Mouse (Mus musculus) kidney, postnatal 0 days (tissue): ENCODE data around the gene Folr2. TPM values are rescaled to one million over a fixed set of nuclear protein-coding genes. Genes with fewer than 3 reads are reported as not detected.

Experiments used
- ATAC-seq: fragments of 200-750 bp; cut with Nextera tagmentation; replicated peaks from 2 replicates; pipeline ENCODE4 v1.8.0; 2017; ENCODE audit warnings: low read depth, moderate number of reproducible peaks, moderate TSS enrichment, moderate library complexity; ENCODE audit not compliant: low FRiP score
- DNase-seq: peaks from one replicate; pipeline ENCODE4 v3.0.0-alpha.2; 2016; ENCODE audit warnings: low spot score
- H3K27ac ChIP-seq: fragments of 300-500 bp; sonication (generic); 2 replicates; pipeline ENCODE4 v1.5.1; 2014; ENCODE audit warnings: mild to moderate bottlenecking
- H3K27me3 ChIP-seq: fragments of 300-500 bp; sonication (generic); 2 replicates; pipeline ENCODE4 v1.6.1; 2014; ENCODE audit warnings: low read length, mixed read lengths; ENCODE audit not compliant: insufficient read depth
- H3K36me3 ChIP-seq: fragments of 300-500 bp; sonication (generic); 2 replicates; pipeline ENCODE4 v1.6.1; 2014; ENCODE audit warnings: low read length, mixed read lengths; ENCODE audit not compliant: insufficient read depth
- H3K4me1 ChIP-seq: fragments of 300-500 bp; sonication (generic); replicated peaks from 2 replicates; pipeline ENCODE4 v1.6.1; 2014; ENCODE audit warnings: antibody characterized with exemption, low read length, mixed read lengths; ENCODE audit not compliant: insufficient read depth
- H3K4me2 ChIP-seq: fragments of 300-500 bp; sonication (generic); 2 replicates; pipeline ENCODE4 v1.6.1; 2014; ENCODE audit warnings: mild to moderate bottlenecking, low read length, moderate library complexity, mixed read lengths
- H3K4me3 ChIP-seq: fragments of 300-500 bp; sonication (generic); replicated peaks from 2 replicates; pipeline ENCODE4 v1.5.1; 2014; ENCODE audit warnings: low read depth, low read length
- H3K9ac ChIP-seq: fragments of 300-500 bp; sonication (generic); 2 replicates; pipeline ENCODE4 v1.6.1; 2014; ENCODE audit warnings: low read depth, low read length
- H3K9me3 ChIP-seq: fragments of 300-500 bp; sonication (generic); replicated peaks from 2 replicates; pipeline ENCODE4 v1.6.1; 2016; ENCODE audit warnings: low read length, inconsistent platforms, mixed read lengths
- CTCF ChIP-seq: IDR thresholded peaks from 2 replicates; pipeline ENCODE4 v1.5.1; 2016; ENCODE audit warnings: antibody characterized with exemption, low read depth, mild to moderate bottlenecking, moderate library complexity
- WGBS: fragments of 180-500 bp; shearing (Covaris S2); extraction: QIAGEN DNeasy Blood & Tissue Kit; methylation state at CpG from one replicate; pipeline ENCODE4 v1.1.7; 2014; 5-methylcytosine and 5-hydroxymethylcytosine counted together
- microRNA-seq: library from miRNA; unstranded; fragments of <30 nt; microRNA quantifications from one replicate; pipeline ENCODE4, GENCODE M21; 2016
- polyA plus RNA-seq: library from polyadenylated mRNA; unstranded; fragments of >200 nt; fragmentation: Nextera tagmentation; extraction: Ambion mirVana; gene quantifications from 2 replicates; pipeline ENCODE4 v1.2.1, GENCODE M21; 2015

Folr2 gene
- polyA plus RNA-seq, 1 experiment from 2014 or later: 1.4 TPM

DNA sequence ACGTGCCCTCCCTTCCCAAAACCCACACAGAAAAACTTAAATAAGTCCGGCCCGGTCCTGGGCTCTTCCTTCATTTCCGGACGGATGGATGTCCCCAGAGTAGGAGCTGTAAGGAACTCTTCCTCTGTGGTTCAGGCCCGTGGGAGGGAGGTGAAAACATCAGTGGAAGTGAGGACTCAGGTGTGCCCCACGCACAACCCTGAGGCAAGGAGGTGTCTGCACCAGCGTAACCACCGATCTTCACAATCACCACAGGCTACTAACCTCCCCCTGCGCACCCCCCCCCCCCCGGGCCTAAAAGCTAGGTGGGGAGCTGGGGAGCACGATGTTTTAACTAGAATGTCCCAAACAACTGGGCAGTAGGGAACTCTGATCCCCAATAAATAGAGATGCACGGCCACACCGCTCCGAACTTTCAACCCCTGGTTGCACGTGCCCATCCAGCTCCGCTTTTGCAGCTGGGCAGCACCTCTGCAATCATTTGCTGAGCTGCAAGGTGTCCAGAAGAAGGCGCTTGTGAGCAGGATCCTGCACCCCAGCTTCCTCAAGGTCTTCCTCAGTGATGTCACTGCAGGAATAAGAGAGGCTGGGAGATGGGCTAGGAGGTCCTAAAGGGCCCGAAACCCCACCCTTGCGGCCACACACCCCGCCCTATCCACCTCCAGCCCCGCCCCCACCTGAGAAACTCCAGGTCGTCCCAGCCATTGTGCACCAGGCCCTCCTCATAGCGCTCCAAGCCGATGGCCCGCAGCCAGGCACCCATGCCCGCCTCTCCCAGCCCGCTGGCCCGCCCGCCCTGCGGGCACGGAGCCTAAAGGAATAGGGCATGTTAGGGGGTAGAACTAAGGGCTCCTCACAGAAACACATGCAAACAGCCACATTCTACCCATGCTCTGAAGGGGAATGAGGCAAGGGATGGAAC, 33.9 kb downstream of the Folr2 start:
- H3K4me2 ChIP-seq: peak overlapping the region; percentile 89; the same call in 1 of the 2 replicates
- peak; percentile 61 for DNase-seq
- ATAC-seq: no peak; the same call in 1 of the 2 replicates

DNA sequence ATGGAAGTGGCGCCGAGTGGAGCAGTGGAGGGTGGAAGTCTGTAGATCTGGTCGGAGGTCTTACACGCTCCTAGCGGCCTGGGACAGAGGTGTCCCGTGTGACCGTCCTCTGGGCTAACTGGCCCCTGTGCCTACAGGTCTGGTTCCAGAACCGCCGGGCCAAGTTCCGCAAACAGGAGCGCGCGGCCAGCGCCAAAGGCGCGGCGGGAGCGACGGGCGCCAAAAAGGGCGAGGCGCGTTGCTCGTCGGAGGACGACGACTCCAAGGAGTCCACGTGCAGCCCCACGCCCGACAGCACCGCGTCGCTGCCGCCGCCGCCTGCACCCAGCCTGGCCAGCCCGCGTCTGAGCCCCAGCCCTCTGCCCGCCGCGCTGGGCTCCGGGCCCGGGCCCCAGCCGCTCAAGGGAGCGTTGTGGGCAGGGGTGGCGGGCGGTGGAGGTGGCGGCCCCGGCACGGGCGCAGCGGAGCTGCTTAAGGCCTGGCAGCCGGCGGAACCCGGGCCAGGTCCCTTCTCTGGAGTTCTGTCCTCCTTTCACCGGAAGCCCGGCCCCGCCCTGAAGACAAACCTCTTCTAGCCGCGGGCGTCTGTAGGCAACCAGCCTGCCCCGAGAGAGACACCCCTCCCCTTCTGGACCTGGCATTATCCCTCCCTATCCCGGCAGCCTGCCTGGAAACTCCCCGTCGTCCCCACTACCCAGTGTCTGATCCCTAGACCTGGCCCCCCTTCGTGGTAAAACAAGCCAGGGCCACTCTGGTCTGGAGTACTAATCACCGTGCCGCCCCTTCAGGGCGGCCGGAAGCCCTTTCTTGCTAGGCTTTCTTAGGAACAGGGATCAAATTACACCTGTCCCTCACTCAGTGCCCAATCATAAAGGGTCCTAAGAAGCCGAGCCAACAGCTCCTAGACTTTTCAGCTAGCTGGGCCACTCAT, 35.2 kb downstream of the Folr2 start:
- H3K9me3 ChIP-seq: no peaks in the 10 kb centered on the region
- peak overlapping the region; percentile 37 for H3K4me3 ChIP-seq
- ATAC-seq (peak; percentile 80), DNase-seq (peak; percentile 81)
- H3K4me1 ChIP-seq: peaks cover 26% of the 10 kb centered on the region
- H3K27me3 ChIP-seq: peaks cover 37% of the 10 kb centered on the region
- TF ChIP-seq CTCF: no peak
- peaks cover 23% of the 10 kb centered on the region for H3K36me3 ChIP-seq
- H3K4me2 ChIP-seq: peak overlapping the region; percentile 89
- peak overlapping the region; percentile 67 for H3K9ac ChIP-seq
- WGBS: under 1% methylated on average over 68 of the region's 71 CpGs
- peak overlapping the region; percentile 47; the same call in 1 of the 2 replicates for H3K27ac ChIP-seq

More for the DNA sequence above, 33.9 kb downstream of the Folr2 start:
- TF ChIP-seq CTCF: peak; percentile 67
- 39% methylated on average over 32 of the region's 32 CpGs for WGBS
- Histone ChIP-seq H3K36me3 (peaks cover 32% of the 10 kb centered on the region), H3K9ac (no peak overlapping the region), H3K27ac (no peak overlapping the region), H3K4me1 (peaks cover 21% of the 10 kb centered on the region), H3K27me3 (peaks cover 27% of the 10 kb centered on the region), H3K9me3 (no peaks in the 10 kb centered on the region), H3K4me3 (no peak overlapping the region)

DNA sequence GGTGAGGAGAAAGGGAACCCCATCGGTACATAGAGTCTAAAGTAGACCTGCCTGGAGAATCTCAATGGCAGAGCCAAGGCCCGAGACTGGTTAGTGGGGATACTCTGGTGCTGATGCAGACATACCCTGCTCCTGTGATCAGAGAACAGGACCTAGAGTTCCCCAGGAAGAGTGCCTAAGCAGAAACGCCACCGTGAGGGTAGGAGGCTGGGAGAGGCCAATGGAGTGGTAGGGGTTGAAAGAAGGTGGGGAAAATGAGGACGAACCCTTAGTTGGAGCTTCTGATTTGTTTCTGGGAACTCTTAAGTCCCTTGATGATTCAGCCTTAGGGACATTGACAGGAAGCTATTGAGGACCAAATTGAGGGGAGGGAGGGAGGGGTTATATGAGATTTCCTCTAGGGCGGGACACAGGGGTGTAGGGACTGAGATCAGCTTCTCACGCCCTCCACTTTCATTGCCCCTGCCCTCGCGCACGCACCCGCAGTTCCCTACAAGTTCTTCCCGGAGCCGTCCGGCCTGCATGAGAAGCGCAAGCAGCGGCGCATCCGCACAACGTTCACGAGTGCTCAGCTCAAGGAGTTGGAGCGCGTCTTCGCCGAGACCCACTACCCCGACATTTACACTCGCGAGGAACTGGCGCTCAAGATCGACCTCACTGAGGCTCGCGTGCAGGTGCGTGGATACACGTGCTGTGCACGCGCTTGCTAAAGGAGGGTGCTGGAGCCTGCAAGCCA, 36.5 kb downstream of the Folr2 start:
- H3K4me2 ChIP-seq: peak overlapping the region; percentile 89
- TF ChIP-seq CTCF: no peak
- peak overlapping the region; percentile 26 for H3K4me3 ChIP-seq
- H3K9me3 ChIP-seq: no peaks in the 10 kb centered on the region
- no peak for ATAC-seq
- DNase-seq: no peak
- 5% methylated on average over 35 of the region's 35 CpGs for WGBS
- peaks cover 9% of the 10 kb centered on the region for H3K36me3 ChIP-seq
- H3K4me1 ChIP-seq: peaks cover 26% of the 10 kb centered on the region
- no peak overlapping the region for H3K27ac ChIP-seq
- peaks cover 37% of the 10 kb centered on the region for H3K27me3 ChIP-seq
- H3K9ac ChIP-seq: no peak overlapping the region

DNA sequence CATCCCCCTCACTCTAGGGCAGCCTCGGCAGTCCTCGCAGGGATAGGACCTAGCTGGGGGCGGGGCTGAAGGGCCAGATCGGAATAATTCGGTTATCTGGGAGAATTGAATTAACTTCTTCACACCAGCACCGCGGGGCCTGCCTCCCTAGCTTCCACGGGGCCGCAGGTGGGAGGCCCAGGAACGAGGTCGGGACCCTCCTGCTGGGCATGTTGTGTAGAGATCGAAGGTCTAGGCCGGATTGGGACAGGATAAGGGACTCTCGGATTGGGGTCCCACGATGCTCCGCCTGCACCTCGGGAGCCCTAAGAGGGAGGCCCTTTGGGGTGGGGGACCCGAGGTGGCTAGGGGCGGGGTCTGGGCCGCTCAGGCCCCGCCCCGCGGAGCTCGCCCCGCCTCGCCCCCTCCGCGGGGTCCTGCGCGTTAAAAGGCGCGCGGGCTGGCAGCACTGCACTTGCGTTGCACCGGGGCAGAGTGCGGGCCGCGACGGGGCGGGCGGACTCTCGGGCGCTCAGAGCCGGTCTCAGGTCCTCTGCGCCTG, 39.1 kb downstream of the Folr2 start, which contains the start of gene Phox2a:
Gene Phox2a (plus strand): TSS at position 453 of the 541 bp plus-strand sequence.
- H3K27ac ChIP-seq: no peak within 1 kb of the TSS
- H3K36me3 ChIP-seq: no peaks in the 10 kb centered on the region
- peaks cover 37% of the 10 kb centered on the region for H3K27me3 ChIP-seq
- peak within 1 kb of the TSS; percentile 35; the same call in 1 of the 2 replicates for H3K9ac ChIP-seq
- no peaks in the 10 kb centered on the region for H3K9me3 ChIP-seq
- TF ChIP-seq CTCF: no peak
- ATAC-seq (no peak), DNase-seq (no peak)
- WGBS: 1% methylated on average over 32 of the region's 45 CpGs
- peak within 1 kb of the TSS; percentile 24 for H3K4me3 ChIP-seq
- H3K4me1 ChIP-seq: peaks cover 26% of the 10 kb centered on the region
- peak within 1 kb of the TSS; percentile 48 for H3K4me2 ChIP-seq

Small RNAs within 50 kb of the gene (microRNA-seq; reads per million reads assigned to microRNA genes)
- gene Gm22655: not detected

Other genes starting within 250 kb of the Folr2 start
- gene Clpb, start 193.6 kb downstream of the Folr2 start, polyA plus RNA-seq: 34.6 and 39.0 TPM in 2 replicates
- gene Phox2a, start 38.9 kb downstream of the Folr2 start, polyA plus RNA-seq: 0.13 and 0.19 TPM in 2 replicates
- gene Inppl1, start 19.0 kb downstream of the Folr2 start, polyA plus RNA-seq: 34.5 and 35.6 TPM in 2 replicates
- gene Anapc15, start 6.5 kb upstream of the Folr2 start, polyA plus RNA-seq: 47.2 and 50.2 TPM in 2 replicates
- 164 and 166 TPM in 2 replicates for gene Folr1, start 13.6 kb upstream of the Folr2 start, polyA plus RNA-seq
- gene Lamtor1, start 48.7 kb upstream of the Folr2 start, polyA plus RNA-seq: 164 and 165 TPM in 2 replicates
- gene Tomt, start 49.2 kb upstream of the Folr2 start, polyA plus RNA-seq: 0.13 and 0.34 TPM in 2 replicates
- 9.6 and 11.4 TPM in 2 replicates for gene Lrrc51, start 76.7 kb upstream of the Folr2 start, polyA plus RNA-seq
- gene Numa1, start 76.9 kb upstream of the Folr2 start, polyA plus RNA-seq: 41.7 and 45.9 TPM in 2 replicates
- gene Il18bp, start 161.5 kb upstream of the Folr2 start, polyA plus RNA-seq: 2.0 and 2.1 TPM in 2 replicates
- gene Rnf121, start 208.3 kb upstream of the Folr2 start, polyA plus RNA-seq: 24.8 and 25.5 TPM in 2 replicates
- gene Xndc1, start 208.3 kb upstream of the Folr2 start, polyA plus RNA-seq: 12.6 and 16.4 TPM in 2 replicates
- 0.45 and 0.50 TPM in 2 replicates for gene Xntrpc, start 208.5 kb upstream of the Folr2 start, polyA plus RNA-seq
- gene Trpc2, start 225.9 kb upstream of the Folr2 start, polyA plus RNA-seq: not detected in 2 replicates
- gene Art1, start 244.5 kb upstream of the Folr2 start, polyA plus RNA-seq: 0.24 and 0.70 TPM in 2 replicates